Mouse (Mus musculus): ENCODE results near the gene Eif3k.

DNA sequence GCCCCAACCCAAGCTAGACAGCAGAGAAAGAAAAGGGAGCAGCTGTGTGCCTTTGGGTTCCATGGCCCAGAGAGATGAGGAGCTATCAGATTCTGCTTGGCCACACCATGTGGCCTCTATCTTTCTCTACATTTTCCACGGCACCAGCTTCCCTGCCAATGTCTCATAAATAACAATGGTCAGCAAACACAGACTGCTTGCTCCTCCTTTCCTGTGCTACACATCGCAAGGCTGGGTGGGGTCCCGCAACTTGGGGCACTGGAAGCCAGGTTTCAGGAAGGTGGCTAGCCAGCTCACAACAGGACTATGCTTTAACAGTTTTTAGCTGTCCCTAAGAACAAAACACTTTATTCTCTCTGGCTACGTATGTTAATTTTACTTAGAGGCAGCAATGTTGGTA is 44.9 kb downstream of the Eif3k start:
- TF ChIP-seq USF2 (IDR thresholded peaks at IDR 0.05; ENCODE audit: borderline replicate concordance in 1 of 2, insufficient read depth in 1 of 2, low read depth in 1 of 2, low read length in 2 of 2) (no peak), ZMIZ1 (IDR thresholded peaks at IDR 0.05; ENCODE audit: low read depth, low read length) (no peak), POLR2A (IDR thresholded peaks at IDR 0.05; ENCODE audit: control insufficient read depth in 1 of 2, insufficient read depth in 1 of 2, low read depth in 1 of 2, low read length in 2 of 2, poor library complexity in 1 of 2) (no peak), CTCF (IDR thresholded peaks at IDR 0.05 in 2 of 3, conservative IDR thresholded peaks at IDR 0.05 in 1 of 3; ENCODE audit: control insufficient read depth in 1 of 3, insufficient read depth in 1 of 3, low read depth in 2 of 3, low read length in 3 of 3, poor library complexity in 1 of 3, severe bottlenecking in 1 of 3) (no peak), ZKSCAN1 (IDR thresholded peaks at IDR 0.05; ENCODE audit: low read depth, low read length) (no peak), USF1 (IDR thresholded peaks at IDR 0.05; ENCODE audit: low read depth, low read length) (no peak), EP300 (IDR thresholded peaks at IDR 0.05; ENCODE audit: low read depth in 1 of 2, low read length in 2 of 2) (no peak), CHD2 (IDR thresholded peaks at IDR 0.05; ENCODE audit: low read length) (no peak), GATA1 (IDR thresholded peaks at IDR 0.05; ENCODE audit: low read depth, low read length) (no peak), MXI1 (IDR thresholded peaks at IDR 0.05; ENCODE audit: low read depth, low read length) (no peak), CHD1 (IDR thresholded peaks at IDR 0.05; ENCODE audit: low read depth, low read length) (no peak), RCOR1 (IDR thresholded peaks at IDR 0.05; ENCODE audit: low read depth, low read length) (no peak), ELF1 (IDR thresholded peaks at IDR 0.05; ENCODE audit: low read depth, low read length) (no peak), HCFC1 (IDR thresholded peaks at IDR 0.05; ENCODE audit: low read depth, low read length) (no peak)

Measured in MEL (cell line).